Mouse (Mus musculus): ENCODE results near the gene Lrsam1.

DNA sequence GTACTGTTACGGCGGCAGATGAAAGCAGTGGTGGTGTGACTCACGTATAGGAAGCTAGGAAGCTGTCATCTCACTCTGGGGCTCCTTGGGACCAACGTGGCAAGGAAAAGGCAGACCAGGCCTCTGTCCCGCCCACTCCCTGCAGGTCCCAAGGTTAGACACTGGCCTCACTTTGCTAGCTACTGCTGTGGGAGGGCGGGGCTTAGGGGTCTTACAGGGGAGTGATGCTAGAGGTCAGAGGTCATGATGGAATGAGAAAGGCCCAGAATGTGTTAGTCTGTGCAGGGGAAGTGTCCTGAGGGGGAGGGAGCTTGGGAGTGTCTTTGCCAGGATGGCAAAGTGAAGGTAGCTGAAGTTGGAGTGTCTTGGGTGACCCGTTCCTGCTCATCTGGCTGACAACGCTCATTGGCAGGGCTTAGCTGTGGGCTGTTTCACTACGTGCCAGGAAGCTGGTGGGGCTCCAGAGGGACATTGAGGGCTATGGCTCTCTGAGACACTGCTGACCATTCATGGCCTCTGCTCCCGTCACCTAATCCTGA is 37.0 kb downstream of the Lrsam1 start:
- no peak for TF ChIP-seq CTCF (IDR thresholded peaks at IDR 0.05; ENCODE audit: control insufficient read depth, insufficient read depth, low read length)
- no peak for TF ChIP-seq POLR2A (IDR thresholded peaks at IDR 0.05; ENCODE audit: borderline replicate concordance, control insufficient read depth, low read depth, low read length)
